Mouse (Mus musculus) bone marrow macrophage, adult 2 months (primary cell): ENCODE measurements around the gene Kdelr2.

Source experiments
- CTCF ChIP-seq: IDR thresholded peaks from 2 replicates; pipeline ENCODE4 v1.5.1; 2012; ENCODE audit warnings: low read depth, mild to moderate bottlenecking, low read length, moderate library complexity
- POLR2A ChIP-seq: IDR thresholded peaks from 2 replicates; pipeline ENCODE4 v1.6.1; 2012; ENCODE audit warnings: mild to moderate bottlenecking, low read depth, low read length, borderline replicate concordance

GRCm38 (mm10) chr5:143464757-143465118, 61.1 kb downstream of the Kdelr2 start:
- TF ChIP-seq CTCF (no peak), POLR2A (no peak)
